Comparison of ENCODE assay signal across 7 mouse cellular contexts in the genomic region with DNA sequence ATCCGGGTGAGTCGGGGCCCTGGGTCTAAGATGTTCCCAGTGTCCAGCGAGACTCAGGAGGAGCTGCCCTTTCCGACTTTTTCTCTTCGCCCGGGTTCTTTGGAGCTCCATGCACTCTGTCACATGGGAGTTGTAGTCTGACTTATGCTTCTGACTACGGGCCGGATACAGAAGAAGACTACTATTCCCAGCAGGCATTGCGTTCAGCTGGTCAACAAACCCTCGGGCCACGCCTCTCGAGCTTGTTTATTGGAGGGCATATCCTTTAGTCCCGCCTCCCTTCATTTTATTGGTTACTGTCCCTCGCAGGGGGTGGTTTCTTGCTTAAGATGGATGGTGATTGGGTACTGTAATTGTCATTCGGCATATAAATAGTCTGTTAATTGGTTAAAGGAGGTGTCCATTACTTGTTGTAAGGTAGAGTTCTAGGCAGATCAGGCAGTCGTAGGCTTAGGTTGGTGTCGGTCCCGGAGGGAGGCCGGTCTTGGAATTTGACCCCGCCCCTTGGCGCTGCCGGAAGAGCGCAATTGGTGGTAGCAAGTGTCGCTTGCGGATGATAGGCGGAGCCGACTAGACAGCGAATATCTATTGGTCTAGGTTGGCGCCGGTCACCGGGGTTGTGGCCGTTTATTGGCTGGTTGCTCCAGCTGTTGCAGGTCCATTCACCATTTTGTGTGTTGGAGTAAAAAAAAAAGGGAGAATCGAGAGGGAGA. TPM values are rescaled to one million over a fixed set of nuclear protein-coding genes. Genes with fewer than 3 reads are reported as not detected.
DNase-seq lines count a peak whose midpoint lies in the region; ATAC-seq lines count a peak whose summit lies in the region.

No protein-coding gene starts in this region.

- H3K27me3 ChIP-seq in embryonic facial prominence, embryonic 12.5 days, result no peaks in the 10 kb centered on the region
- no peaks in the 10 kb centered on the region for H3K27me3 ChIP-seq in limb, embryonic 11.5 days (ENCODE audit: control insufficient read depth, insufficient read depth, low read length)
- H3K27me3 ChIP-seq in midbrain, embryonic 14.5 days (ENCODE audit: control insufficient read depth, insufficient read depth, low read length), result no peaks in the 10 kb centered on the region

- peak; percentile 96 for ATAC-seq in embryonic facial prominence, embryonic 12.5 days (ENCODE audit: insufficient number of reproducible peaks, insufficient read depth, low FRiP score, low TSS enrichment)
- peak; percentile 95 for ATAC-seq in limb, embryonic 11.5 days (ENCODE audit: insufficient number of reproducible peaks, low FRiP score, low TSS enrichment, low read depth)
- ATAC-seq in midbrain, embryonic 14.5 days (ENCODE audit: low FRiP score, low TSS enrichment), result peak; percentile 95

- H3K9me3 ChIP-seq in embryonic facial prominence, embryonic 12.5 days, result no peaks in the 10 kb centered on the region
- H3K9me3 ChIP-seq in limb, embryonic 11.5 days (ENCODE audit: control insufficient read depth, low read length), result no peaks in the 10 kb centered on the region
- H3K9me3 ChIP-seq in midbrain, embryonic 14.5 days (ENCODE audit: control insufficient read depth, low read length), result no peaks in the 10 kb centered on the region

- peak overlapping the region; percentile 81 for H3K9ac ChIP-seq in embryonic facial prominence, embryonic 12.5 days
- H3K9ac ChIP-seq in limb, embryonic 11.5 days (ENCODE audit: low read length), result peak overlapping the region; percentile 74
- H3K9ac ChIP-seq in midbrain, embryonic 14.5 days (replicated peaks; ENCODE audit: low read length), result peak overlapping the region; percentile 80

- peak; percentile 96 for DNase-seq in adrenal gland, postnatal 25 days
- peak; percentile 100 for DNase-seq in heart, adult 11 months
- peak; percentile 98 for DNase-seq in kidney, adult 18-20 months
- peak; percentile 97 for DNase-seq in limb, embryonic 11.5 days (ENCODE audit: low spot score)
- peak; percentile 100 for DNase-seq in midbrain, embryonic 14.5 days
- DNase-seq in spleen, adult 18-20 months, result peak; percentile 94 to 98

- peaks cover 21% of the 10 kb centered on the region for H3K36me3 ChIP-seq in embryonic facial prominence, embryonic 12.5 days
- peaks cover 12% of the 10 kb centered on the region for H3K36me3 ChIP-seq in limb, embryonic 11.5 days (ENCODE audit: control insufficient read depth, insufficient read depth, low read length)
- peaks cover 18% of the 10 kb centered on the region for H3K36me3 ChIP-seq in midbrain, embryonic 14.5 days (ENCODE audit: control insufficient read depth, insufficient read depth, low read length)

- under 1% methylated on average over 33 of the region's 33 CpGs for WGBS in embryonic facial prominence, embryonic 12.5 days
- under 1% methylated on average over 33 of the region's 33 CpGs for WGBS in limb, embryonic 11.5 days
- WGBS in midbrain, embryonic 14.5 days, result under 1% methylated on average over 33 of the region's 33 CpGs

- peak overlapping the region; percentile 85 for H3K27ac ChIP-seq in embryonic facial prominence, embryonic 12.5 days
- peak overlapping the region; percentile 79 for H3K27ac ChIP-seq in limb, embryonic 11.5 days (replicated peaks; ENCODE audit: low read depth, low read length)
- H3K27ac ChIP-seq in midbrain, embryonic 14.5 days (replicated peaks; ENCODE audit: low read depth, low read length), result peak overlapping the region; percentile 90

- H3K4me2 ChIP-seq in embryonic facial prominence, embryonic 12.5 days (replicated peaks), result peak overlapping the region; percentile 84
- H3K4me2 ChIP-seq in limb, embryonic 11.5 days (ENCODE audit: low read depth, severe bottlenecking), result peak overlapping the region; percentile 88
- H3K4me2 ChIP-seq in midbrain, embryonic 14.5 days (ENCODE audit: low read length), result peak overlapping the region; percentile 83

- peak overlapping the region; percentile 87 for H3K4me3 ChIP-seq in embryonic facial prominence, embryonic 12.5 days
- peak overlapping the region; percentile 79 for H3K4me3 ChIP-seq in limb, embryonic 11.5 days (ENCODE audit: low read depth, low read length)
- peak overlapping the region; percentile 62 for H3K4me3 ChIP-seq in midbrain, embryonic 14.5 days (replicated peaks; ENCODE audit: low read depth, low read length)

- peaks cover 25% of the 10 kb centered on the region for H3K4me1 ChIP-seq in embryonic facial prominence, embryonic 12.5 days
- peaks cover 15% of the 10 kb centered on the region for H3K4me1 ChIP-seq in limb, embryonic 11.5 days (ENCODE audit: control insufficient read depth, insufficient read depth, low read length)
- peaks cover 19% of the 10 kb centered on the region for H3K4me1 ChIP-seq in midbrain, embryonic 14.5 days (ENCODE audit: control insufficient read depth, insufficient read depth, low read length)

RNA-seq across cellular contexts. Expression of gene Cic, which starts 0.4 kb away (rescaled TPM):
- 134 and 146 TPM in 2 replicates for total RNA-seq in adrenal gland, postnatal 25 days (2021)
- polyA plus RNA-seq in embryonic facial prominence, embryonic 12.5 days (2016; fragmentation: Nextera tagmentation; extraction: Ambion mirVana), result 45.7 and 47.0 TPM in 2 replicates
- 32.5 and 34.2 TPM in 2 replicates for polyA plus RNA-seq in limb, embryonic 11.5 days (2014; fragmentation: Nextera tagmentation; extraction: Ambion mirVana)
- polyA plus RNA-seq in midbrain, embryonic 14.5 days (2014; fragmentation: Nextera tagmentation; extraction: Ambion mirVana), result 47.3 and 52.0 TPM in 2 replicates

RNA-seq across cellular contexts. Expression of gene Erf, which starts 17.3 kb away (rescaled TPM):
- total RNA-seq in adrenal gland, postnatal 25 days (2021), result 19.4 and 33.2 TPM in 2 replicates
- 20.0 and 20.8 TPM in 2 replicates for polyA plus RNA-seq in embryonic facial prominence, embryonic 12.5 days (2016; fragmentation: Nextera tagmentation; extraction: Ambion mirVana)
- polyA plus RNA-seq in limb, embryonic 11.5 days (2014; fragmentation: Nextera tagmentation; extraction: Ambion mirVana), result 25.6 and 28.6 TPM in 2 replicates
- 2.2 and 4.8 TPM in 2 replicates for polyA plus RNA-seq in midbrain, embryonic 14.5 days (2014; fragmentation: Nextera tagmentation; extraction: Ambion mirVana)

RNA-seq across cellular contexts. Expression of gene Pafah1b3, which starts 29.9 kb away (rescaled TPM):
- total RNA-seq in adrenal gland, postnatal 25 days (2021), result 31.9 and 35.8 TPM in 2 replicates
- polyA plus RNA-seq in embryonic facial prominence, embryonic 12.5 days (2016; fragmentation: Nextera tagmentation; extraction: Ambion mirVana), result 317 and 337 TPM in 2 replicates
- 249 and 261 TPM in 2 replicates for polyA plus RNA-seq in limb, embryonic 11.5 days (2014; fragmentation: Nextera tagmentation; extraction: Ambion mirVana)
- polyA plus RNA-seq in midbrain, embryonic 14.5 days (2014; fragmentation: Nextera tagmentation; extraction: Ambion mirVana), result 630 and 836 TPM in 2 replicates

RNA-seq across cellular contexts. Expression of gene Gsk3a, which starts 30.3 kb away (rescaled TPM):
- total RNA-seq in adrenal gland, postnatal 25 days (2021), result 97.4 and 108 TPM in 2 replicates
- polyA plus RNA-seq in embryonic facial prominence, embryonic 12.5 days (2016; fragmentation: Nextera tagmentation; extraction: Ambion mirVana), result 15.9 and 17.4 TPM in 2 replicates
- 15.8 and 17.3 TPM in 2 replicates for polyA plus RNA-seq in limb, embryonic 11.5 days (2014; fragmentation: Nextera tagmentation; extraction: Ambion mirVana)
- 20.7 and 26.0 TPM in 2 replicates for polyA plus RNA-seq in midbrain, embryonic 14.5 days (2014; fragmentation: Nextera tagmentation; extraction: Ambion mirVana)

RNA-seq across cellular contexts. Expression of gene Prr19, which starts 33.3 kb away (rescaled TPM):
- not detected in 2 replicates for total RNA-seq in adrenal gland, postnatal 25 days (2021)
- polyA plus RNA-seq in embryonic facial prominence, embryonic 12.5 days (2016; fragmentation: Nextera tagmentation; extraction: Ambion mirVana), result 1.0 and 1.9 TPM in 2 replicates
- 1.1 and 1.4 TPM in 2 replicates for polyA plus RNA-seq in limb, embryonic 11.5 days (2014; fragmentation: Nextera tagmentation; extraction: Ambion mirVana)
- 3.0 and 3.2 TPM in 2 replicates for polyA plus RNA-seq in midbrain, embryonic 14.5 days (2014; fragmentation: Nextera tagmentation; extraction: Ambion mirVana)

Comparison
In these comparisons a context has a peak if more than half of its experiments do, and no peak if none do; other contexts are left out.
1. Peak in every context shown above with its lines: DNase-seq, ATAC-seq, H3K4me3 ChIP-seq and H3K27ac ChIP-seq.